Mouse (Mus musculus): ENCODE data around the gene Asic2.

DNA sequence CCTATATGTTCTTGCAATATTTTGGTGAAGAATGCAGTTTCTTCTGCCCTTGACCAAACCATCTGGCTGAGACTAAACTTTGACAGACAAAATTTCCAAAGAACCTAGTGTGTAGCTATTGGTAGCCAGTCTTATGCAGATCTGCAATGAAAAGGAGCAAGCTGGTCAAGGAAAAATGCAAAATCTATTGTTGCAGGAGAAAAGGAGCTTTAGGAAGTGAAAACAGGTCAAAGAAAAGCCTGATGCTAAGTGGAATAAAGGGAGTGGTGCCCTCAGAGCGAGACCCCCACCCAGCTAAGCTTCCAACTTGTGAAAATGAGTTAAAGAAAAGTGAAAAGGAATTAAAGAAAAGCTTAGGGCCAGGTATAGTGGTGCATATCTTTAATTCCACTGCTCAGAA lies 135.9 kb downstream of the Asic2 start:
- no peak for TF ChIP-seq CTCF (conservative IDR thresholded peaks at IDR 0.05; ENCODE audit: insufficient read depth, insufficient read length, low read depth, low read length)
- no peak for TF ChIP-seq POLR2A (IDR thresholded peaks at IDR 0.05; ENCODE audit: low read depth, low read length)
